Mouse (Mus musculus) thymus, adult 2 months (tissue): Measurements from ENCODE around the gene Ash1l. TPM values are rescaled to one million over a fixed set of nuclear protein-coding genes. Genes with fewer than 3 reads are reported as not detected.

Experiments
- DNase-seq: peaks from one replicate; pipeline ENCODE4 v3.0.0; 2021
- H3K27ac ChIP-seq: fragments of 200-500 bp; 2 replicates; pipeline ENCODE4 v1.5.1; 2012; ENCODE audit warnings: low read length, control low read depth; ENCODE audit not compliant: control insufficient read depth, insufficient read depth
- H3K27me3 ChIP-seq: fragments of 200-500 bp; 2 replicates; pipeline ENCODE4 v1.6.1; 2012; ENCODE audit warnings: mild to moderate bottlenecking, low read length, moderate library complexity, mixed read lengths; ENCODE audit not compliant: control insufficient read depth, insufficient read depth
- H3K36me3 ChIP-seq: fragments of 200-500 bp; 2 replicates; pipeline ENCODE4 v1.6.1; 2012; ENCODE audit warnings: mild to moderate bottlenecking, low read length, moderate library complexity; ENCODE audit not compliant: control insufficient read depth, insufficient read depth
- H3K4me1 ChIP-seq: fragments of 200-500 bp; replicated peaks from 2 replicates; pipeline ENCODE4 v1.6.1; 2012; ENCODE audit warnings: low read length; ENCODE audit not compliant: control insufficient read depth, insufficient read depth
- H3K4me3 ChIP-seq: fragments of 200-500 bp; 2 replicates; pipeline ENCODE4 v1.5.1; 2012; ENCODE audit warnings: mild to moderate bottlenecking, low read length, control low read depth, moderate library complexity; ENCODE audit not compliant: control insufficient read depth, insufficient read depth
- CTCF ChIP-seq: fragments of 200-500 bp; IDR thresholded peaks from 2 replicates; pipeline ENCODE4 v1.5.1; 2012; ENCODE audit warnings: mild to moderate bottlenecking, control low read depth, low read length, moderate library complexity, borderline replicate concordance; ENCODE audit not compliant: control insufficient read depth, poor library complexity, insufficient read depth; ENCODE audit errors: extremely low read depth
- POLR2A ChIP-seq: fragments of 200-500 bp; IDR thresholded peaks from 2 replicates; pipeline ENCODE4 v1.6.1; 2012; ENCODE audit warnings: mild to moderate bottlenecking, low read length, control low read depth, moderate library complexity; ENCODE audit not compliant: control insufficient read depth, poor library complexity, insufficient read depth; ENCODE audit errors: extremely low read depth
- WGBS: fragments of 180-500 bp; shearing (Covaris S2); methylation state at CpG from one replicate; pipeline ENCODE4 v1.1.7; 2018; 5-methylcytosine and 5-hydroxymethylcytosine counted together
- polyA plus RNA-seq: library from polyadenylated mRNA; depleted of rRNA; stranded (reverse); fragments of >200 nt; gene quantifications from 2 replicates; pipeline ENCODE4 v1.2.3, GENCODE M21; 2012

The Ash1l gene
- polyA plus RNA-seq, 1 experiment, result 12.8 TPM

GRCm38 (mm10) chr3:88939071-88939470 is 11.4 kb upstream of the Ash1l start:
- 97% methylated on average over 10 of the region's 10 CpGs for whole genome bisulfite sequencing
- TF ChIP-seq POLR2A (no peak), CTCF (no peak)
- H3K36me3 ChIP-seq, result peaks cover 49% of the 10 kb centered on the region
- no peak overlapping the region for H3K27ac ChIP-seq
- no peaks in the 10 kb centered on the region for H3K27me3 ChIP-seq
- H3K4me3 ChIP-seq, result no peak overlapping the region
- DNase-seq, result no peak
- no peaks in the 10 kb centered on the region for H3K4me1 ChIP-seq

- Histone ChIP-seq H3K36me3 (peaks cover 42% of the 10 kb centered on the region), H3K27ac (no peak overlapping the region), H3K27me3 (no peaks in the 10 kb centered on the region), H3K4me3 (no peak overlapping the region), H3K4me1 (no peaks in the 10 kb centered on the region)
- TF ChIP-seq CTCF (no peak), POLR2A (no peak)
- DNase-seq, result no peak
- WGBS, result 70% methylated on average over 3 of the region's 3 CpGs
Observed at GRCm38 (mm10) chr3:88939749-88940148, 10.7 kb upstream of the Ash1l start.

GRCm38 (mm10) chr3:88942316-88942880 is 8.0 kb upstream of the Ash1l start:
- Histone ChIP-seq H3K4me1 (no peaks in the 10 kb centered on the region), H3K27ac (no peak overlapping the region), H3K27me3 (no peaks in the 10 kb centered on the region), H3K36me3 (peaks cover 35% of the 10 kb centered on the region), H3K4me3 (no peak overlapping the region)
- DNase-seq, result no peak
- no peak for TF ChIP-seq CTCF
- TF ChIP-seq POLR2A, result no peak
- 97% methylated on average over 10 of the region's 10 CpGs for WGBS

GRCm38 (mm10) chr3:88944109-88944508 is 6.3 kb upstream of the Ash1l start:
- H3K27ac ChIP-seq, result no peak overlapping the region
- DNase-seq, result no peak
- H3K4me1 ChIP-seq, result no peaks in the 10 kb centered on the region
- H3K27me3 ChIP-seq, result no peaks in the 10 kb centered on the region
- WGBS, result 94% methylated on average over 4 of the region's 4 CpGs
- H3K4me3 ChIP-seq, result no peak overlapping the region
- peaks cover 27% of the 10 kb centered on the region for H3K36me3 ChIP-seq
- TF ChIP-seq POLR2A (no peak), CTCF (no peak)

GRCm38 (mm10) chr3:88949786-88950575 is 441 bp upstream of the Ash1l start:
- 2% methylated on average over 69 of the region's 92 CpGs for WGBS
- no peaks in the 10 kb centered on the region for H3K36me3 ChIP-seq
- peak overlapping the region; percentile 65 for H3K27ac ChIP-seq
- H3K4me1 ChIP-seq, result peaks cover 3% of the 10 kb centered on the region; the same call in 1 of the 2 replicates
- TF ChIP-seq CTCF (peak; percentile 46; the same call in 1 of the 2 replicates), POLR2A (peak; percentile 81; the same call in 1 of the 2 replicates)
- H3K27me3 ChIP-seq, result no peaks in the 10 kb centered on the region
- DNase-seq, result peak; percentile 92
- H3K4me3 ChIP-seq, result peak overlapping the region; percentile 94

- H3K27me3 ChIP-seq, result no peaks in the 10 kb centered on the region
- WGBS, result 1% methylated on average over 5 of the region's 5 CpGs
- peak overlapping the region; percentile 82 for H3K27ac ChIP-seq
- DNase-seq, result no peak
- H3K4me1 ChIP-seq, result peaks cover 3% of the 10 kb centered on the region; the same call in 1 of the 2 replicates
- H3K36me3 ChIP-seq, result no peaks in the 10 kb centered on the region
- TF ChIP-seq CTCF, result no peak
- no peak for TF ChIP-seq POLR2A
- H3K4me3 ChIP-seq, result peak overlapping the region; percentile 73
Observed at GRCm38 (mm10) chr3:88951327-88951800, 942 bp downstream of the Ash1l start.

- TF ChIP-seq CTCF (no peak), POLR2A (no peak)
- Histone ChIP-seq H3K4me3 (no peak overlapping the region), H3K27me3 (no peaks in the 10 kb centered on the region), H3K36me3 (no peaks in the 10 kb centered on the region), H3K27ac (no peak overlapping the region), H3K4me1 (peaks cover 3% of the 10 kb centered on the region; the same call in 1 of the 2 replicates)
- DNase-seq, result no peak
- 91% methylated on average over 4 of the region's 4 CpGs for WGBS
Observed at GRCm38 (mm10) chr3:88953246-88953645, 2.8 kb downstream of the Ash1l start.
